Mouse (Mus musculus) liver, embryonic 13.5 days (tissue): ENCODE measurements around the gene Trmt1. TPM values are rescaled to one million over a fixed set of nuclear protein-coding genes. Genes with fewer than 3 reads are reported as not detected.

Experiments
- ATAC-seq: fragments of 200-750 bp; cut with Nextera tagmentation; 2 replicates; pipeline ENCODE4 v1.8.0; 2017; ENCODE audit warnings: low read depth, mild to moderate bottlenecking, moderate number of reproducible peaks, moderate library complexity
- DNase-seq: peaks from one replicate; pipeline ENCODE4 v3.0.0; 2022
- H3K27ac ChIP-seq: fragments of 300-500 bp; sonication (generic); 2 replicates; pipeline ENCODE4 v1.5.1; 2015; ENCODE audit warnings: moderate library complexity, mild to moderate bottlenecking, inconsistent platforms
- H3K27me3 ChIP-seq: fragments of 300-500 bp; sonication (generic); 2 replicates; pipeline ENCODE4 v1.6.1; 2015; ENCODE audit warnings: mild to moderate bottlenecking, inconsistent platforms
- H3K36me3 ChIP-seq: fragments of 300-500 bp; sonication (generic); 2 replicates; pipeline ENCODE4 v1.6.1; 2015; ENCODE audit warnings: mild to moderate bottlenecking, inconsistent platforms
- H3K4me1 ChIP-seq: fragments of 300-500 bp; sonication (generic); replicated peaks from 2 replicates; pipeline ENCODE4 v1.6.1; 2015; ENCODE audit warnings: inconsistent platforms
- H3K4me2 ChIP-seq: fragments of 300-500 bp; sonication (generic); 2 replicates; pipeline ENCODE4 v1.6.1; 2015; ENCODE audit warnings: inconsistent platforms, mild to moderate bottlenecking, moderate library complexity
- H3K4me3 ChIP-seq: fragments of 300-500 bp; sonication (generic); replicated peaks from 2 replicates; pipeline ENCODE4 v1.5.1; 2015; ENCODE audit warnings: mild to moderate bottlenecking, inconsistent platforms
- H3K9ac ChIP-seq: fragments of 300-500 bp; sonication (generic); 2 replicates; pipeline ENCODE4 v1.6.1; 2015; ENCODE audit warnings: mild to moderate bottlenecking, inconsistent platforms
- H3K9me3 ChIP-seq: fragments of 300-500 bp; sonication (generic); replicated peaks from 2 replicates; pipeline ENCODE4 v1.6.1; 2016; ENCODE audit warnings: inconsistent platforms
- WGBS: fragments of 180-500 bp; shearing (Covaris S2); methylation state at CpG from one replicate; pipeline ENCODE4 v1.1.7; 2015; ENCODE audit not compliant: insufficient replicate concordance; 5-methylcytosine and 5-hydroxymethylcytosine counted together
- polyA plus RNA-seq: library from polyadenylated mRNA; unstranded; fragments of >200 nt; fragmentation: Nextera tagmentation; extraction: Ambion mirVana; gene quantifications from 2 replicates; pipeline ENCODE4 v1.2.1, GENCODE M21; 2015

Gene Trmt1
- polyA plus RNA-seq, 1 experiment from 2014 or later: 45.9 TPM

- H3K27ac ChIP-seq: peak overlapping the region; percentile 54
- WGBS: 5% methylated on average over 14 of the region's 14 CpGs
- peak; percentile 67 for ATAC-seq
- H3K4me2 ChIP-seq: peak overlapping the region; percentile 65
- H3K36me3 ChIP-seq: no peaks in the 10 kb centered on the region
- H3K4me1 ChIP-seq: peaks cover 18% of the 10 kb centered on the region
- no peaks in the 10 kb centered on the region for H3K27me3 ChIP-seq
- no peaks in the 10 kb centered on the region for H3K9me3 ChIP-seq
- DNase-seq: no peak
- peak overlapping the region; percentile 32 for H3K4me3 ChIP-seq
- H3K9ac ChIP-seq: peak overlapping the region; percentile 11; the same call in 1 of the 2 replicates
Observed at GRCm38 (mm10) chr8:84647461-84647901, 38.6 kb upstream of the Trmt1 start.

- no peak for DNase-seq
- no peaks in the 10 kb centered on the region for H3K27me3 ChIP-seq
- H3K9ac ChIP-seq: no peak overlapping the region
- peaks cover 35% of the 10 kb centered on the region for H3K4me1 ChIP-seq
- no peak overlapping the region for H3K27ac ChIP-seq
- no peaks in the 10 kb centered on the region for H3K9me3 ChIP-seq
- no peak overlapping the region for H3K4me2 ChIP-seq
- no peak for ATAC-seq
- H3K4me3 ChIP-seq: no peak overlapping the region
- no peaks in the 10 kb centered on the region for H3K36me3 ChIP-seq
- 56% methylated on average over 3 of the region's 3 CpGs for WGBS
Observed at GRCm38 (mm10) chr8:84650213-84650612, 35.9 kb upstream of the Trmt1 start.

GRCm38 (mm10) chr8:84653092-84653631 is 32.9 kb upstream of the Trmt1 start:
- Histone ChIP-seq H3K9me3 (no peaks in the 10 kb centered on the region), H3K4me1 (peaks cover 52% of the 10 kb centered on the region), H3K9ac (no peak overlapping the region; the same call in 1 of the 2 replicates), H3K4me3 (0 out of 2 replicates have a peak overlapping the region, but pooled peaks have one; percentile 3), H3K27me3 (peaks cover 10% of the 10 kb centered on the region; the same call in 1 of the 2 replicates), H3K4me2 (peak overlapping the region; percentile 34), H3K27ac (no peak overlapping the region), H3K36me3 (no peaks in the 10 kb centered on the region)
- no peak for ATAC-seq
- 52% methylated on average over 9 of the region's 9 CpGs for WGBS
- DNase-seq: no peak

GRCm38 (mm10) chr8:84654597-84654996 is 31.5 kb upstream of the Trmt1 start:
- H3K9me3 ChIP-seq: no peaks in the 10 kb centered on the region
- 31% methylated on average over 4 of the region's 4 CpGs for WGBS
- no peak overlapping the region for H3K4me2 ChIP-seq
- DNase-seq: no peak
- 0 out of 2 replicates have a peak overlapping the region, but pooled peaks have one; percentile 11 for H3K27ac ChIP-seq
- no peaks in the 10 kb centered on the region for H3K36me3 ChIP-seq
- H3K27me3 ChIP-seq: peaks cover 10% of the 10 kb centered on the region; the same call in 1 of the 2 replicates
- H3K4me3 ChIP-seq: no peak overlapping the region
- peaks cover 65% of the 10 kb centered on the region for H3K4me1 ChIP-seq
- ATAC-seq: no peak
- H3K9ac ChIP-seq: no peak overlapping the region

- no peak for DNase-seq
- H3K4me3 ChIP-seq: peak overlapping the region; percentile 54
- H3K4me2 ChIP-seq: peak overlapping the region; percentile 81
- peaks cover 10% of the 10 kb centered on the region; the same call in 1 of the 2 replicates for H3K27me3 ChIP-seq
- no peak for ATAC-seq
- peak overlapping the region; percentile 69 for H3K9ac ChIP-seq
- peaks cover 69% of the 10 kb centered on the region for H3K4me1 ChIP-seq
- H3K9me3 ChIP-seq: no peaks in the 10 kb centered on the region
- WGBS: 12% methylated on average over 15 of the region's 15 CpGs
- no peaks in the 10 kb centered on the region for H3K36me3 ChIP-seq
- H3K27ac ChIP-seq: peak overlapping the region; percentile 77
Observed at GRCm38 (mm10) chr8:84655336-84656190, 30.5 kb upstream of the Trmt1 start.

GRCm38 (mm10) chr8:84656191-84656525 is 29.9 kb upstream of the Trmt1 start:
- DNase-seq (no peak), ATAC-seq (no peak)
- peak overlapping the region; percentile 81 for H3K4me2 ChIP-seq
- H3K4me3 ChIP-seq: peak overlapping the region; percentile 54
- H3K36me3 ChIP-seq: no peaks in the 10 kb centered on the region
- H3K27me3 ChIP-seq: peaks cover 10% of the 10 kb centered on the region; the same call in 1 of the 2 replicates
- no peaks in the 10 kb centered on the region for H3K9me3 ChIP-seq
- peak overlapping the region; percentile 69 for H3K9ac ChIP-seq
- 6% methylated on average over 10 of the region's 10 CpGs for WGBS
- peak overlapping the region; percentile 77 for H3K27ac ChIP-seq
- peaks cover 75% of the 10 kb centered on the region for H3K4me1 ChIP-seq

GRCm38 (mm10) chr8:84656641-84657126 is 29.4 kb upstream of the Trmt1 start:
- peak overlapping the region; percentile 77 for H3K27ac ChIP-seq
- ATAC-seq (peak; percentile 69), DNase-seq (peak; percentile 72)
- H3K4me2 ChIP-seq: peak overlapping the region; percentile 81
- no peaks in the 10 kb centered on the region for H3K9me3 ChIP-seq
- H3K9ac ChIP-seq: peak overlapping the region; percentile 69
- WGBS: under 1% methylated on average over 23 of the region's 23 CpGs
- no peaks in the 10 kb centered on the region for H3K36me3 ChIP-seq
- H3K4me3 ChIP-seq: peak overlapping the region; percentile 54
- H3K4me1 ChIP-seq: peaks cover 80% of the 10 kb centered on the region
- H3K27me3 ChIP-seq: peaks cover 10% of the 10 kb centered on the region; the same call in 1 of the 2 replicates

GRCm38 (mm10) chr8:84657203-84657602 is 28.9 kb upstream of the Trmt1 start:
- Histone ChIP-seq H3K4me2 (peak overlapping the region; percentile 81), H3K36me3 (no peaks in the 10 kb centered on the region), H3K27me3 (peaks cover 10% of the 10 kb centered on the region; the same call in 1 of the 2 replicates), H3K9me3 (no peaks in the 10 kb centered on the region), H3K4me1 (peaks cover 85% of the 10 kb centered on the region), H3K4me3 (peak overlapping the region; percentile 54), H3K9ac (peak overlapping the region; percentile 69), H3K27ac (peak overlapping the region; percentile 77)
- DNase-seq: no peak
- 0 out of 2 replicates have a peak, but pooled peaks have one; percentile 5 for ATAC-seq

GRCm38 (mm10) chr8:84657680-84658079 is 28.4 kb upstream of the Trmt1 start:
- H3K4me3 ChIP-seq: no peak overlapping the region
- peaks cover 10% of the 10 kb centered on the region; the same call in 1 of the 2 replicates for H3K27me3 ChIP-seq
- no peaks in the 10 kb centered on the region for H3K36me3 ChIP-seq
- DNase-seq (no peak), ATAC-seq (no peak)
- H3K4me1 ChIP-seq: peaks cover 89% of the 10 kb centered on the region
- no peaks in the 10 kb centered on the region for H3K9me3 ChIP-seq
- 0 out of 2 replicates have a peak overlapping the region, but pooled peaks have one; percentile 69 for H3K9ac ChIP-seq
- H3K27ac ChIP-seq: peak overlapping the region; percentile 77
- WGBS: 61% methylated on average over 4 of the region's 4 CpGs
- H3K4me2 ChIP-seq: peak overlapping the region; percentile 81

- WGBS: 15% methylated on average over 1 of the region's 1 CpGs
- H3K4me1 ChIP-seq: peaks cover 89% of the 10 kb centered on the region
- H3K4me2 ChIP-seq: peak overlapping the region; percentile 99; the same call in 1 of the 2 replicates
- DNase-seq (no peak), ATAC-seq (no peak)
- no peak overlapping the region for H3K9ac ChIP-seq
- peaks cover 10% of the 10 kb centered on the region; the same call in 1 of the 2 replicates for H3K27me3 ChIP-seq
- H3K36me3 ChIP-seq: no peaks in the 10 kb centered on the region
- no peak overlapping the region for H3K4me3 ChIP-seq
- no peaks in the 10 kb centered on the region for H3K9me3 ChIP-seq
- peak overlapping the region; percentile 98 for H3K27ac ChIP-seq
Observed at GRCm38 (mm10) chr8:84658951-84659350, 27.2 kb upstream of the Trmt1 start.
